Mouse (Mus musculus): ENCODE data around the gene Maats1.
"Not testable (repeated sequence)": the region's sequence is repeated elsewhere in the genome, so short reads cannot be mapped to it uniquely, and the experiment has no call there.

The Maats1 gene

DNA sequence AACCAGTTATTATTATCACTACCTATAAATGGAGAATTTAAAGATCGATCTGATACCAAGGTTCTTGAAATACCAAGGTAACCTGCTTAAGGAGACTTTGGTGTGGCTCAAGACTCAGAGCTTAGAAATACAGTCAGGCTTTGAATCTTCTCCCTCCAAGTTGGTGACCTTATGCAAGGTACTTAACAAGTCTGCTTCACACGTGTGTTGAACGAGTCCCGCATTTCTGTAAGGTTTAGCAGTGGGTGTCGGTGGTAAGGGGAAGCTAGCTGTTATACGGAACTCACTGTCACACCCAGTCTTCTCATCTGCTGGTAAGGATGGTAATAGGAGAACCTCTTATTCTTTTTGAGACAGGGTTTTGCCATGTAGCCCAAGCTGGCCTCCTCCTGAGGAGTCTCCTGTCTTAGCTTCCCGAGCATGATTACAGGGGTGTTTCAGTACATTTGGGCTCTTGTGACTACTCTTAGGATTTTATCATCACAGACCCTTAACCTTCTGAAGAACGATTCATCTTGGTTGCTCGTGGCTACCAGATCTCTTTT lies 6.3 kb upstream of the Maats1 start:
- no peak for DNase-seq (ENCODE audit: extremely low spot score, low spot score)

DNA sequence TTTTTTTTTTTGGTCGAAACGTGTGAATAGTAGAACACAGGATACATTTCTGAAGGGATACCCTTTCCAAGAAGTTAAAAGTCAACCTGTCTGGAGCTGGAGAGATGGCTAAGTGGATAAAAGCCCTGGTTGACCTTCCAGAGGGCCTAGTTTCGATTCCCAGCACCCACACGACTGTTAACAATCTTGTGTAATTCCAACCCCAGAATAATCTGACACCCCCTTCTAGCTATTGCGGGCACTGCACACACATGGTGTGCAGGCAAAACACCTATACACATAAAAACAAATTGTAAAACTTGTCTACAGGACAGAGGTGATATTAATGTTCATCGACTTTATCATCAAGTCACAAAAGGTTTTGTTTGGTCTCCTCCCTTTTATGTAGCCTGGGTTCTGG lies 5.6 kb upstream of the Maats1 start:
- no peak for DNase-seq (ENCODE audit: extremely low spot score, low spot score)

DNA sequence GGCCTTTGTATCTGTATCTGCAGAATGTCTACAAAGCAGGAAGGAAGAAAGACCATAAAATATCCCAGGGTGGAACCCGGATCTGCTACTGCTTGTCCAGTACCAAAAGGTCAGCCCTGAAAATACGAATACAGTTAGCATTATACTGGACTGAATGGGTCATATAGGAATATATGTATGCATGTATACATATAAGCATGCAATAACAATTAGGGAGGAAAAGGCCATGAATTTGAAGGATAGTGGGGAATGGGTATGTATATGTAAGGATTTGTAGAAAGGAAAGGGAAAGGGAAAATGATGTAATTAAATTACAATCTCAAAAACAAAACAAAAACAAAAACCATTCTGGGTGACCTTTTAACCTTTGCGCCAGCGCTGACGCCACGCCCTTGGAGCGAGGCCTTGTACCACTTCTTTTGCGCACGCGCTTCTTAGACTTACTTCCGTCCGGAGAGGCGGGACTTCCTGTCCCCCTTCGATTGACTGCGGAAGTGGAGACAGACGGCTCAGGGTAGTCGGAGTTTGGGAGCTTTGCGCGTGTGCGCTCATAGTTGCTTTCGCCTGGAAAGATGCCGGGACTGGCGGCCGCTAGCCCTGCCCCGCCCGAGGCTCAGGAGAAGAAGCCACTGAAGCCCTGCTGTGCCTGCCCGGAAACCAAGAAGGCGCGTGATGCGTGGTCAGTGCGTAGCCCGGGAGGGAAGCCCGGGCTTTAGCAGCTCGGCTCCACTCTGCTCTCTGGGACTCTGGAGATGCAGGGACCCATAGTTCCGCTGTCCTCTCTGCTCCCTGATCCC lies 4.8 kb upstream of the Maats1 start, which contains the start of the genes Cox17 and Gm21987:
Gene Cox17 (plus strand): TSS at position 463 of the 797 bp plus-strand sequence.
Gene Gm21987 (plus strand): TSS at position 512 of the 797 bp plus-strand sequence.
- DNase-seq (ENCODE audit: extremely low spot score, low spot score): peak; percentile 88

- DNase-seq (ENCODE audit: extremely low spot score, low spot score): peak; percentile 23
Observed at GRCm38 (mm10) chr16:38344941-38345725, 3.2 kb upstream of the Maats1 start.

DNA sequence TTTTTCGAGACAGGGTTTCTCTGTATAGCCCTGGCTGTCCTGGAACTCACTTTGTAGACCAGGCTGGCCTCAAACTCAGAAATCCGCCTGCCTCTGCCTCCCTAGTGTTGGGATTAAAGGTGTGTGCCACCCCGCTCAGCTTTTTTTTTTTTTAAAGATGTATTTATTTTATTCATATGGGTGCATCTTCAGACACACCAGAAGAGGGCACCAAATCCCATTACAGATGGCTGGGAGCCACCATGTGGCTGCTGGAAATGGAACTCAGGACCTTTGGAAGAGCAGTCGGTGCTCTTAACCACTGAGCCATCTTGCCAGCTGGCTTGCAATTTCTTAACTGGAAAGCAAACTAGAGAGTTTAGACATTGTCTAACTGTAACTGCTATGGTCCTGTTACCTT lies 3.9 kb downstream of the Maats1 start:
- DNase-seq (ENCODE audit: extremely low spot score, low spot score): not testable (repeated sequence)

- DNase-seq (ENCODE audit: extremely low spot score, low spot score): no peak
Observed at GRCm38 (mm10) chr16:38334431-38334830, 7.5 kb downstream of the Maats1 start.

- no peak for DNase-seq (ENCODE audit: extremely low spot score, low spot score)
Observed at GRCm38 (mm10) chr16:38329340-38329739, 12.6 kb downstream of the Maats1 start.

DNA sequence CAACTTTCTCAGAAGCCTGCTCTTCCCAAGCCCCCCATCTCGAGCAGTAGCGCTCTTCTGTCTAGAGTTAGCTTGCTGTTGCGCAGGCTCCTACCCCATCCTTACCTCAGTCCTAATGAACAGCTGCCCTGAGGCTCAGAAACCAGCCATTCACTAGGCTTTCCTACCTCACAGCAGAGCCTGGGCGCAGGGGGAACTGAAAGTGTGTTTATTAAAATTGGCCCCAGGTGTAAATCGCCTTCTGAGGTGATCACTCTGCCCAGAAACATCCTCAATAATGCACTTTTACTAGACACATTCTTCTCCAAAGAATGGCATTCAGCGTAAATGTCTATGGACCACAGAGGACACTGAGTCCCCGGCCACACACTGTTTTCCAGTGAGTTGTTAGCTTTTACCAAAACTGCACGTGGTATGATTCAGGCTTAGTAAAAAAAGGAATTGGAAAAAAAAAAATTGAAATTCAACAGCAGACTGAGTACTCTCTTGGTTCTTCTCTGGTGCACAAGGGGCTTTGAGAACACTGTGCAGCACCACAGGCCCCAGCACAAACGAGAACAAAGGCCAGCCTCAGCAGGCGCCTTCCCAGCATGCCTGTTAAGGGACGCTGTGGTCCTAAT lies 15.1 kb downstream of the Maats1 start:
- no peak for DNase-seq (ENCODE audit: extremely low spot score, low spot score)

- DNase-seq (ENCODE audit: extremely low spot score, low spot score): no peak
Observed at GRCm38 (mm10) chr16:38324311-38324710, 17.6 kb downstream of the Maats1 start.

DNA sequence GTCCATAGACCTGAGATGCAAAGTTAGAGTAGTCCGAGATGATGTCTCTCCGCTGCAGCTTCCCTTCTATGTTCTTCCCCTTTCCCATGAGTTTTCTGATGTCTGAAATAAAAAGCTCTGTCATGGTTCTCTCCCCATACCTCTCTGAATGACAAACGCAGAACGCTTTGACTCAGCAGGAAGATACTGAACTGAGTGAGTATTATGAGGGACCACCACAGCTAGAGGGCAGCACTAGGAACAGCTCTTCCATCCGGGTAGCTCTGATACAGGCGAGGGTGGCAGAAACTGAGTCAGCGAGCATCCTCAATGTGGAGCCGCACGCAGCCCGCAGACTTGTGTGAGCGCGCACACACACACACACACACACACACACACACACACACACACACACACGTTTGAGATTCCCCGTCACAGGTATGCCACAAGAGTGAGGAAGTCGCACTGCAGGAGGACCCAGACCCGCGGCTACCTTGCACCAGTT lies 20.4 kb downstream of the Maats1 start:
- DNase-seq (ENCODE audit: extremely low spot score, low spot score): peak; percentile 51

DNA sequence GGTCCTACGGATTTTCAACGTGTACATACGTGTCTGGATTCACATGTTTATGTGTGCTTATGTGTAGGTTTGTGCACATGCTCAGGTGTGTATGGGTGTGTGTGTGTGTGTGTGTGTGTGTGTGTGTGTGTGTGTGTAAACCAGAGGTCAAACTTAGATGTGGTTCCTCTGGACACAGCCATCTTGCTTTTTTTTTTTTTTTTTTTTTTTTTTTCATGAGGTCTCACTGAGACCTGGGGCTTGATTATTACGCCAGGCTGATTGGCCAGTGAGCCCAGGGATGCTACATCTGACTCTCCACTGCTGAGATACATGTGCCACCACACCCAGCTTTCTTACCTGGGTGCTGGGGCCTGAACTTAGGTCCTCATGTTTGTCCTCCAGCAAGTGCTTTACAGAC lies 22.9 kb downstream of the Maats1 start:
- DNase-seq (ENCODE audit: extremely low spot score, low spot score): no peak

- DNase-seq (ENCODE audit: extremely low spot score, low spot score): no peak
Observed at GRCm38 (mm10) chr16:38318492-38318891, 23.5 kb downstream of the Maats1 start.

GRCm38 (mm10) chr16:38308195-38308594 lies 33.7 kb downstream of the Maats1 start:
- no peak for DNase-seq (ENCODE audit: extremely low spot score, low spot score)

DNA sequence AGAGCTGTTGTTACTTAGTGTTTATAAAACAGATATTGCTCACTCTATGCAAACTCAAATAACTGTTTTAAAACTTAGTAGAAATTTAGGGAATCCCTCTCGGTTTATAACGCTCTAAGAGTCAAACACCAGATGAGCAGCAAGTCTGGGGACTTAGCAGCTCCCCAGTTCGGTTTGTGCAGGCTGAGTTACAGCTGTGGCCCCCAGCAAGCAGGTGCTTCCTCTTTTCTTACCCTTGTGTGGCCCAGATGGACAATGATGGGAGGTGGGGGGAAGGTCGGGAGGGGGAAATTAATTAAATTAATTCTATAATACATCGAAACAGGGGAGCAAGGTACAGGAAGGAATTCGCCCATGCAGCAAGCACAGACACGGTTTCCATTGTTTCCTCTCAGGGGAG lies 34.3 kb downstream of the Maats1 start:
- no peak for DNase-seq (ENCODE audit: extremely low spot score, low spot score)

GRCm38 (mm10) chr16:38307221-38307605 lies 34.7 kb downstream of the Maats1 start:
- DNase-seq (ENCODE audit: extremely low spot score, low spot score): no peak

- peak; percentile 50 for DNase-seq (ENCODE audit: extremely low spot score, low spot score)
Observed at GRCm38 (mm10) chr16:38306571-38307220, 35.2 kb downstream of the Maats1 start.

DNA sequence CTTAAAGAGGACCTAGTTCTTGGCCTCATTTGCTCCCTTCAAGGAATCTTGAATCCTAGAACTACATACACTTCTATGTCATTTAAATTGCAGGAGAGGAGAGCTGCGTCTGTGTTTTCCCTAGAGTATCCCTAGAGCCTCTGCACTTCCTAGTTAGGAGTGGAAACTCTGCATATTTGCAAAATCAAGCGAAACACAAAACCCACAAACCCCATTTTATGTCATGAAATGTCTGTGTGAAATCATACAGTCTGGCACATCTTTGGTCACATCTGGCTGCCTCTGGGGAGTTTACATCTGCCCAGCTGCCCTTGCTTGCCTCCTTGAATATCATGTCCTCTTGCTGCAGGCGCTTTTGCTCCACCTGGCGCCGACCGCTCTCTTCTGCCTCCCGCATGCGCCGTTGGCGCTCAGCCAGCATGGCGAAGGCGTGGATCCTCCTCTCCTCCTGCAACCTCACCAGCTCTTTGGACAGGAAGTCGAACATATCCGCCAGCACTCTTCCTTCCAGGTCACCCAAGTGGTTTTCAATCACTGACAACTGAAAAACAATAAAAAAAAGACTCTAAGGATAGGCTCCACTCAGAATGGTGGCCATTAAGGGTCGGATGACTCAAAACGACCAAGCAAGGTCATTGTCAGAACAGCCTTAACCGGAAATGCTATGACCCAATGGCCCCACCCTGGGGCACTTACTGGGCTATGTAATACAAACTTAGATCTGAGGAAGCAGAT lies 37.3 kb downstream of the Maats1 start:
- DNase-seq (ENCODE audit: extremely low spot score, low spot score): no peak

GRCm38 (mm10) chr16:38302367-38302766 lies 39.6 kb downstream of the Maats1 start:
- DNase-seq (ENCODE audit: extremely low spot score, low spot score): no peak

DNA sequence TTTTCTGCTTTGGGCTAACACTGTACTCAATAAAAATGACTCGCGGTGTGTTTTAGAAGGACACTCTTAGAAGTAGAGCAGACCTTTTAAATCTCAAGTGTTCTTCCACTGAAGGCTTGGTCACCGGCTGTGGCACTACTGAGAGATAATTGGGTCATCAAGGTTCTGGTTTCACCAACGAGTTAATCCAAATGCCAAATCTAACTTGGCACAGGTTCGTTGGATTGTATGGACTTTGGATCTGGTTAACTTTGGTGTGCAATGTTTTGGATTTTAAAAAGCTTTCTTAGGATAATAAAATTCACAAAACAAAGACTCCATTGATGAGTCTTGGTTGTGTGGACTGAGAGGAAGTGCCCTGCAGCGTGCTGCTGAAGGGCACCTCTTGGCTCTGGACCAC lies 43.5 kb downstream of the Maats1 start:
- DNase-seq (ENCODE audit: extremely low spot score, low spot score): no peak

- DNase-seq (ENCODE audit: extremely low spot score, low spot score): no peak
Observed at GRCm38 (mm10) chr16:38295349-38295930, 46.5 kb downstream of the Maats1 start.
